Mouse (Mus musculus) erythroid progenitor cell, adult 5-6 weeks (primary cell): ENCODE results near the gene Scrt2. TPM values are rescaled to one million over a fixed set of nuclear protein-coding genes. Genes with fewer than 3 reads are reported as not detected.

Experiments used
- ATAC-seq: replicated peaks from 2 replicates; pipeline ENCODE4 v1.8.0; 2016; ENCODE audit warnings: moderate number of reproducible peaks, mild to moderate bottlenecking, moderate TSS enrichment, inconsistent platforms; ENCODE audit not compliant: poor library complexity, low FRiP score, severe bottlenecking
- total RNA-seq, 2 experiments: library from RNA; stranded (forward) in 1 of 2; stranded (reverse) in 1 of 2; fragments of 150-400 nt in 1 of 2; fragments of 186-747, 209-891 nt in 1 of 2; gene quantifications; 2 replicates each; pipeline versions ENCODE4 v1.2.3 to v1.2.4; 2015 to 2017; ENCODE audit warnings: low replicate concordance in 2 of 2

Gene Scrt2
- total RNA-seq, 2 experiments from 2014 or later: not detected

DNA sequence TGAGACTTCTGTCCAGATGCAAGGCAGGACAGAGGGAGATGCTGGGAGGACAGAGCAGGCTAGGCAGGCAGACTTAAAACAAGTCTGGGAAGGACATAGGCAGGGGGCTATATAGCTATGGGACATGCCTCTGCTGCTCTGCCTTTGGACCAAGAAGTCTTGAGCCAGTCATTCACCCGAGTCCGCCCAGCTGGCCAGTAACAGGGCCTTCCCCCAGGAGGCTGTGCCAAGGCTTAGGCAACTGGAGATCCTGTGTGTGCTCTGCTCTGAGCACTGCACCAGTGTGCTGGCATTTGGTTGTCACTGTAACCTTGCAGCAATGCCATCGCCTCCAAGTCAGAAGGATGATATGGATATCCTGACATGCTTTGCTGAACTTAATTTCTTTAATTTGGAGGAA, 4.0 kb upstream of the Scrt2 start:
- ATAC-seq: no peak

- 0 out of 2 replicates have a peak, but pooled peaks have one; percentile 9 for ATAC-seq
Measured at GRCm38 (mm10) chr2:152081641-152082448, 516 bp downstream of the Scrt2 start.

- ATAC-seq: no peak
Measured at GRCm38 (mm10) chr2:152082456-152083285, 1.3 kb downstream of the Scrt2 start.

DNA sequence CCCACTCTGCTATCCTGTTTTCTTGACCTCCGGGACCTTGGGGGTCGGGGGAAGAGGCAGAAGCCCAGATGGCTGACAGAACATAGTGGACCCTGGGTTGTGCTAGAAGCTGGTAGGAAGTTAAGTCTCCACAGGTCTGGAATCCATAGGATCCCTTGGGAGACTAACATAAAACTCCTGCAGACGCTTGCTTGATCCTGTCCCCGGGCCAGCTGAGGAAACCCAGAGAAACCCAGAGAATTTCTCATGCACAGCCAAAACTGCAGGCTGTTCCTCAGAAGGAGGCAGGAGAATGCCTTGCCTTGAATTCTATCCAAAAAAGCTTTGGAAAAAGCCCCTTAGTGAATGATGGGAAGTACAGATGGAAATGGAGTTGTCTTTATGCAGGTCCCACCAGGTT, 2.1 kb downstream of the Scrt2 start:
- ATAC-seq: no peak

DNA sequence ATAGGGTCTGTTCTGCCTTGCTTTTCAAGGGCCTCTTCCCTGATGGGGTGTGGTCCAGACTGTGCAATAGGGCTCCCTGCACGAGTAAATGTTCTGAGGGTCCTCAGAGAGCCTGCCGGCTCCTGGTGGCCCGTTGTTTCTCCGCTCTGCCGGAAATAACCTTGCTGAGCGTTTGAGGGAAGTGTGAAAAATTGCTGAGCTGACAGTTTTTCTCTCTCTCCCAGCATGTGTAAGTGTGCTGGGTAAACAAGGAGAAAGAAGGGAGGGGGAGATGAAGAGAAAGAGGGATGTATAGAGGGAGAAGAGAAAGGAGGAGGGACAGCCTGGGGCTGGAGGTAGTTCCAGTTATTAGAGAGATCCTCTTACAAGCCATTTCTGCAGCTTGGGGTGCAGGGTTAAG, 3.0 kb downstream of the Scrt2 start:
- no peak for ATAC-seq

DNA sequence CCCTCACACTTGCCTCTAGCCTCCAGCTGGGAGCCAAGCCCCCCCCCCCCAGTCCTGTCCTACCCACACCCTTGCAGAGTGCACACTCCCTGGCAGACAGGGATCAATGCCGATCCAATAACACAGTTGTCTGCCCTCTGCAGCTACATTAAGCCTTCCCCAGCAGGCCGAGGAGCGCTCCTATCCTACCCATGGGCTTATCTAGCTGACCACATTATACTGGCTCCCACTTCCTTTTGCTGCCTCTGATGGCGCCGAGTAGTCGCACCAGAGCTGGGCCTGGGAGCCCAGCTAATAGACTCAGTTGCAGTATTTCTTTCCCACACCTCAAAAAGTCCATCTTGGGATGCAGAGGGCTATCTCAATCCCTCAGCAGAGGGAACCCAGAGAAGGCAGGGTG, 4.1 kb downstream of the Scrt2 start:
- ATAC-seq: no peak

DNA sequence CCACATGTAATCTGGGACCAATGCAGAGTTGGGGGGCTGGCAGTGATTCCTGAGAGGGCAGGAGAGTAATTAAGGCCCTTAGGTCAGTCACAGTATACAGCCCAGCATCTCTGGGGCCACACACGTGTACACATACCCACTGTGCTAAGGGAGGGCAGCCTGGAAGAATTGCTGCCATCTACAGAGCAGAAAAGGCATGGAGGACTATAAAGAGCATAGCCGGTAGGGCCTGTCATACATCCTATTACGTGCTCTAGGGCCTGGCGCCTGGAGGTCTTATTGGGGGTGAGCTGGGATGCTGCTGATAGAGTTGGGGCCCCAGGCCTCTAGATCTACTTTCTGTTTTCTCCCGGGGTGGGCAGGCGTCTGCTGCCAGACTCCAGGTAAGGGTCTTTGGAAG, 5.1 kb downstream of the Scrt2 start:
- ATAC-seq: no peak

GRCm38 (mm10) chr2:152087111-152087510, 5.8 kb downstream of the Scrt2 start:
- no peak for ATAC-seq

- ATAC-seq: 0 out of 2 replicates have a peak, but pooled peaks have one; percentile 62
Measured at GRCm38 (mm10) chr2:152089078-152089477, 7.7 kb downstream of the Scrt2 start.

- no peak for ATAC-seq
Measured at GRCm38 (mm10) chr2:152089581-152089980, 8.3 kb downstream of the Scrt2 start.

DNA sequence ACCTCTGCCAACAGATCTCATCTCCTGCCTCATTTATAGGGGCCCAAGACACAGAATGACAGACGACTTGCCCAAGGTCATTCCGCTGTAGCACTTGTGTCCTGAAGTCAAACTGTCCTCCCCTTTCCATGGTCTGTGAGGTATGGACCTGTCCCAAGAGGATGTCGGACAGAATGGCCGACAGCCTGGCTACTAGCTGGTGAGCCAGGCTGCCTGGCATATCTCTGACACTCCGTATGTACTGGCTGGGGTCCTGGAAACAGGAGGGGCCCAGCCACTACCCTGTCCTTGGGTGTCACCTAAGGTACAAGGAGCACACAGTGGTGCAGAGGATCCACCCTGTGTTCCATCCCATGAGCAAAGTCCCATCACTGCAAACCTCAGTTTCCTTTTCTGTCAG, 9.2 kb downstream of the Scrt2 start:
- no peak for ATAC-seq

DNA sequence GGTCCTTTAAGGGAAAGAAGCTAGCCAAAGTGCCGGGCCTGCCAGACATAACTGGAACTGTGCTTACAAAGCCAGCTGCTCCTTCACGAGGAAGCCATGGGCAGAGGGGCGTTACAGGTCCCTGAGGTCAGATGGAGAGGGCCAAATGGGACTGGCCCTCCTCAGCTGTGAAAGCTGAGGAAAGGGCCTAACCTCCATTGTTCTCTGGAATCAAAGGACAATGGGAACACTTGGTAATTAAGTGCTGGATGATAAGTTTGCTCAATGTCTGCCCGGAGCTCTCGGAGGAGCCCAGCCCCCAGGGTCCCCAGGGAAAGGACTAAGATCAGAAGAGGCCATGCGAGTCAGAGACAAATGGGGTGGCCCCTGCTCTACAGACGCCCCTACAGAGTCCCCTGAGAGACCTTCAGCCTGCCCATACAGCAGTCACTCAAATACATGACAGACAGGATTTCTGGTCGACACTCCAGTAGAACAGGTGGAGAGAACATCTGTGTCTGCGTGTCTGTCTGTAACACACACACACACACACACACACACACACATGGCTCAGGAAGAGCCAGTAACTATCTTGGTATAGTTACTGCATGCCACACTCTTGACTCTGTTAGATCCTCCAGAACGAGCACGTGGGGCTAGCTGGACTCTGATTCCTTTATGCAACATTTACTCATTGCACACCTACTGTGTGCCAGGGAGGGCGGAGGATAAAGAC, 10.2 kb downstream of the Scrt2 start:
- ATAC-seq: no peak

GRCm38 (mm10) chr2:152092927-152093326, 11.6 kb downstream of the Scrt2 start:
- no peak for ATAC-seq

GRCm38 (mm10) chr2:152093356-152093792, 12.0 kb downstream of the Scrt2 start:
- no peak for ATAC-seq

GRCm38 (mm10) chr2:152094856-152095545, 13.7 kb downstream of the Scrt2 start:
- ATAC-seq: no peak

DNA sequence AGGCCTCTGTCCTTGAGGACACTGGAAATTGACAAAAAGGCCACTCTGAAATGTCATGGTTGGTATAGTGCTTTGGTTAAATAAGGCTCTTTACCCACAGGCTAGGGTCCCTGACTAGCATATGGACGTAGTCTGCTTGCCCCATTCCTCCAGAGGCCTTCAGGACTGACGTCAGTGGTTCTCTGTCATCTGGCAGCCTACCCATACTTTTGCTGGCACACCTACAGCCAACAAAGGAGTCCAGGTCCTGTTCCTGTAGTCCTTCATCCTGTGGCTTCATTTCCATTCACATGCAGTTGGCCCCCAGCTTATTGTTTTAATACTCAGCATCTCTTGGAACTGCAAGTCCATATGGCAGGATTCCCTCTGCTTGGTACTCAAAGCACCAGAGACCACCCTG, 15.6 kb downstream of the Scrt2 start:
- no peak for ATAC-seq

DNA sequence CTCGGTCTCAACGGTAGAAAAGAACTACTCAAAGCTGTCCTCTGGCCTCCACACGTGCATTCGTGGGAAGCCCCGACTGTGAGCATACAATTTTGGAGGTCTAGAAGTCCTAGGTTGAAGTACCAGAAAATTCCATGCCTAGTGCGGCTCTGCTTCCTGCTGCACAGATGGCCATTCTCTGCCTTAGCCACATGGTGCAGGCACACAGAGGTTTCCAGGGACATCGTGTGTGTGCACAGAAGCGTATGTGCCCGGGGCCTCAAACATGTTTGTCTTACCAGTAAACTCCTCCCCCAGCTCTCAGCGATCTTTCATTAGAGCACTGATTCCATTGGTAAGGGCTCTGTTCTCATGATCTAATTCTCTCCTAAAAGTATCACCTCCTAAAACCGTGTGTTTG, 16.6 kb downstream of the Scrt2 start:
- no peak for ATAC-seq

DNA sequence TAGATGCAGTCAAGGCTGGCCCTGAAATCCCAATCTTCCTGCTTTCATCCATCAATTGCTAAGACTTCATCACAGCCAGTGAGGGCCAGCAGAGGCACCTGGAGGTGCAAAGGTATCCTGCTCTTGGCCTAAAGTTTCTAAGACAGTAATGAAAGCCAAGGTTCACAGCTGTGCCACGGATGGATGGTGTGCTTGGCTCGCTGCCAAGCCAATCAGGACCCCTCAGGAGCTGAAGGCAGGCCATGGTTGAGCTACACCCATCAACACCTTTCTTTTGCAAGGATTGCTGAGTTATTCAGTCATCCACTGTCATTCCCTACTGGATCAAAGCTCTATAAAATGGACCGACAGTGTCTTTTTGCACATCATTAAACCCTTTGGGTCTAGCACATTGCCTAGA, 18.2 kb downstream of the Scrt2 start:
- no peak for ATAC-seq

DNA sequence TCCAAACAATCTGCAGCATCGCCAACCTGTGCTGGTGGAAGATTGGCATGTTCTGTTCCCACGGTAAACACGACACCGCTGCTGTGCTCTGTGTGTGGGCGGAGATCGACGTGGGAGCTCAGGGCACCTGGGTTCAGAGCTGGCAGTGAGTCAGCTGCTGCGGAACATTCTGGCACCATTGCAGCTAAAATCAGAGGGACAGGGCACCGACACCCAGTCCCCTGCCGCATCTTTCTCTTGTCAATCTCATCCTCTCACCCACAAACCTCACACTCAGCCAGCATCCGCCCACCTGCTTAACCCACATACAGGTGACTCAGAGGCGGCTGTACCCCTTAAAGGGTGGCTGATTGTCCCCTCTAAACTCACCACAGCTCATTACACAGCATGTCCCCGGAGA, 20.4 kb downstream of the Scrt2 start:
- no peak for ATAC-seq

GRCm38 (mm10) chr2:152102369-152102768, 21.0 kb downstream of the Scrt2 start:
- no peak for ATAC-seq
